ENCODE assay signal across 26 mouse cellular contexts in genomic region chr7:73348585-73349124, GRCm38 (mm10). TPM values are rescaled to one million over a fixed set of nuclear protein-coding genes. Genes with fewer than 3 reads are reported as not detected.
DNase-seq lines count a peak whose midpoint lies in the region; ATAC-seq and TF ChIP-seq lines count a peak whose summit lies in the region.
"Had no signal": no experiment of that assay in that cellular context is flagged by ENCODE, and none has a peak within 500 bp of the region (broad histone marks: within the 10 kb centered on the region; RNA-seq: fewer than 3 reads in every experiment).

No protein-coding gene starts in this region.

- intact Hi-C loops in heart, adult 2 months (cut with DNase I) = no loop called here

- 43% methylated on average over 10 of the region's 10 CpGs for WGBS in heart, adult 2 months
- WGBS in midbrain, embryonic 11.5 days = 64% methylated on average over 10 of the region's 10 CpGs
- 46% methylated on average over 10 of the region's 10 CpGs for WGBS in midbrain, embryonic 14.5 days
- 17% methylated on average over 10 of the region's 10 CpGs for WGBS in neural tube, embryonic 13.5 days

- H3K27ac ChIP-seq in heart, adult 2 months = no peak overlapping the region
- no peak overlapping the region for H3K27ac ChIP-seq in midbrain, embryonic 11.5 days (ENCODE audit: low read depth, low read length)
- no peak overlapping the region for H3K27ac ChIP-seq in midbrain, embryonic 14.5 days (replicated peaks; ENCODE audit: low read depth, low read length)
- 0 out of 2 replicates have a peak overlapping the region, but pooled peaks have one; percentile 23 for H3K27ac ChIP-seq in neural tube, embryonic 13.5 days (replicated peaks)
- H3K27ac ChIP-seq: embryonic facial prominence, embryonic 10.5 days; intestine, embryonic 15.5 days; limb, embryonic 12.5 days; liver, embryonic 13.5 days; midbrain, embryonic 10.5 days had no signal

- TF ChIP-seq EP300 in heart, adult 2 months (IDR thresholded peaks at IDR 0.05; ENCODE audit: insufficient read depth, low read depth, low read length) = no peak

- no peaks in the 10 kb centered on the region for H3K27me3 ChIP-seq in heart, adult 2 months (ENCODE audit: control insufficient read depth, insufficient read depth, low read length)
- H3K27me3 ChIP-seq in midbrain, embryonic 11.5 days (ENCODE audit: control insufficient read depth, insufficient read depth, low read length) = no peaks in the 10 kb centered on the region
- no peaks in the 10 kb centered on the region for H3K27me3 ChIP-seq in midbrain, embryonic 14.5 days (ENCODE audit: control insufficient read depth, insufficient read depth, low read length)
- peaks cover 3% of the 10 kb centered on the region; the same call in 1 of the 2 replicates for H3K27me3 ChIP-seq in neural tube, embryonic 13.5 days
- H3K27me3 ChIP-seq: intestine, embryonic 15.5 days; liver, embryonic 13.5 days had no signal

- H3K36me3 ChIP-seq in heart, adult 2 months (ENCODE audit: control insufficient read depth, insufficient read depth, low read length) = no peaks in the 10 kb centered on the region
- H3K36me3 ChIP-seq in midbrain, embryonic 11.5 days (ENCODE audit: control insufficient read depth, insufficient read depth, low read length) = no peaks in the 10 kb centered on the region
- no peaks in the 10 kb centered on the region for H3K36me3 ChIP-seq in midbrain, embryonic 14.5 days (ENCODE audit: control insufficient read depth, insufficient read depth, low read length)
- H3K36me3 ChIP-seq in neural tube, embryonic 13.5 days = no peaks in the 10 kb centered on the region
- H3K36me3 ChIP-seq: embryonic facial prominence, embryonic 10.5 days; hindbrain, embryonic 10.5 days; intestine, embryonic 15.5 days; limb, embryonic 12.5 days; liver, embryonic 13.5 days; midbrain, embryonic 10.5 days had no signal

- H3K79me2 ChIP-seq in heart, adult 2 months (replicated peaks; ENCODE audit: control insufficient read depth, insufficient read depth, low read length) = no peaks in the 10 kb centered on the region

- no peak for TF ChIP-seq POLR2A in heart, adult 2 months (IDR thresholded peaks at IDR 0.05; ENCODE audit: insufficient read depth, low read depth, low read length)

- no peak overlapping the region for H3K4me3 ChIP-seq in heart, adult 2 months
- H3K4me3 ChIP-seq in midbrain, embryonic 11.5 days (ENCODE audit: low read depth, low read length) = no peak overlapping the region
- H3K4me3 ChIP-seq in midbrain, embryonic 14.5 days (replicated peaks; ENCODE audit: low read depth, low read length) = no peak overlapping the region
- H3K4me3 ChIP-seq in neural tube, embryonic 13.5 days = no peak overlapping the region
- H3K4me3 ChIP-seq: embryonic facial prominence, embryonic 10.5 days; hindbrain, embryonic 10.5 days; intestine, embryonic 15.5 days; limb, embryonic 12.5 days; liver, embryonic 13.5 days; midbrain, embryonic 10.5 days had no signal

- H3K4me2 ChIP-seq in midbrain, embryonic 11.5 days = no peak overlapping the region
- H3K4me2 ChIP-seq in midbrain, embryonic 14.5 days (ENCODE audit: low read length) = no peak overlapping the region
- H3K4me2 ChIP-seq in neural tube, embryonic 13.5 days = no peak overlapping the region
- H3K4me2 ChIP-seq: heart, embryonic 11.5 days; intestine, embryonic 15.5 days; limb, embryonic 12.5 days; liver, embryonic 13.5 days; lung, embryonic 14.5 days had no signal

- H3K9me3 ChIP-seq in midbrain, embryonic 11.5 days (ENCODE audit: control insufficient read depth, low read length) = no peaks in the 10 kb centered on the region
- H3K9me3 ChIP-seq in midbrain, embryonic 14.5 days (ENCODE audit: control insufficient read depth, low read length) = no peaks in the 10 kb centered on the region
- no peaks in the 10 kb centered on the region for H3K9me3 ChIP-seq in neural tube, embryonic 13.5 days
- H3K9me3 ChIP-seq: embryonic facial prominence, embryonic 10.5 days; hindbrain, embryonic 10.5 days; intestine, embryonic 15.5 days; limb, embryonic 12.5 days; liver, embryonic 13.5 days; midbrain, embryonic 10.5 days had no signal

- H3K9ac ChIP-seq in heart, adult 2 months (ENCODE audit: low read depth, low read length) = no peak overlapping the region
- no peak overlapping the region for H3K9ac ChIP-seq in midbrain, embryonic 11.5 days (ENCODE audit: low read length)
- no peak overlapping the region for H3K9ac ChIP-seq in midbrain, embryonic 14.5 days (replicated peaks; ENCODE audit: low read length)
- no peak overlapping the region for H3K9ac ChIP-seq in neural tube, embryonic 13.5 days
- H3K9ac ChIP-seq: intestine, embryonic 15.5 days; limb, embryonic 12.5 days; liver, embryonic 13.5 days; lung, embryonic 14.5 days had no signal

- DNase-seq in heart, adult 11 months = peak; percentile 95
- DNase-seq in heart, adult 2 months = no peak
- no peak for DNase-seq in midbrain, embryonic 11.5 days (ENCODE audit: low spot score, missing footprints)
- DNase-seq in midbrain, embryonic 14.5 days = no peak
- peak; percentile 30 for DNase-seq in hindlimb bud, embryonic 11.5 days (ENCODE audit: extremely low spot score, low read depth, low spot score)
- DNase-seq in cerebellum, postnatal 36 days = no peak
- no peak for DNase-seq in adrenal gland, postnatal 25 days
- DNase-seq: adrenal gland, postnatal 36 days; B cell, adult 2 months; cerebellum, adult 18-20 months; cerebellum, postnatal 25 days; kidney, postnatal 36 days; layer of hippocampus, adult 9-11 months; liver, embryonic 13.5 days; lung, embryonic 14.5 days; lung, postnatal 4 days; retina, postnatal 1 day; thymus, postnatal 14 days had no signal

- ATAC-seq in midbrain, embryonic 11.5 days (ENCODE audit: low FRiP score) = peak; percentile 66; the same call in 1 of the 2 replicates
- ATAC-seq in midbrain, embryonic 14.5 days (ENCODE audit: low FRiP score, low TSS enrichment) = no peak
- 0 out of 2 replicates have a peak, but pooled peaks have one; percentile 28 for ATAC-seq in neural tube, embryonic 13.5 days (ENCODE audit: low read depth)
- ATAC-seq: forebrain, embryonic 14.5 days; intestine, embryonic 15.5 days had no signal

- H3K4me1 ChIP-seq in heart, adult 2 months (ENCODE audit: control insufficient read depth, insufficient read depth, low read length) = peaks cover 7% of the 10 kb centered on the region
- peaks cover 9% of the 10 kb centered on the region for H3K4me1 ChIP-seq in midbrain, embryonic 11.5 days (ENCODE audit: control insufficient read depth, insufficient read depth, low read length)
- H3K4me1 ChIP-seq in midbrain, embryonic 14.5 days (ENCODE audit: control insufficient read depth, insufficient read depth, low read length) = peaks cover 4% of the 10 kb centered on the region; the same call in 1 of the 2 replicates
- H3K4me1 ChIP-seq in neural tube, embryonic 13.5 days (replicated peaks) = peaks cover 30% of the 10 kb centered on the region
- H3K4me1 ChIP-seq: intestine, embryonic 15.5 days; liver, embryonic 13.5 days had no signal

- TF ChIP-seq CTCF in heart, adult 2 months (IDR thresholded peaks at IDR 0.05) = no peak

RNA-seq across cellular contexts. Expression of gene Rgma, which starts 26.7 kb away (rescaled TPM):
- total RNA-seq in heart, adult 2 months (2021) = 10 to 100 TPM; 54.6 to 83.7 TPM
- polyA plus RNA-seq in heart, adult 2 months (2012; rRNA removed) = 27.4 and 28.7 TPM in 2 replicates
- polyA plus RNA-seq in midbrain, embryonic 11.5 days (2014; fragmentation: Nextera tagmentation; extraction: Ambion mirVana) = 43.9 and 47.5 TPM in 2 replicates
- 46.4 and 59.4 TPM in 2 replicates for polyA plus RNA-seq in midbrain, embryonic 14.5 days (2014; fragmentation: Nextera tagmentation; extraction: Ambion mirVana)
- 41.4 and 49.6 TPM in 2 replicates for polyA plus RNA-seq in neural tube, embryonic 13.5 days (2015; fragmentation: Nextera tagmentation; extraction: Ambion mirVana)
- total RNA-seq in adrenal gland, postnatal 25 days (2021) = 7.7 and 9.9 TPM in 2 replicates

Comparison
In these comparisons a context has a peak if more than half of its experiments do, and no peak if none do; other contexts are left out.
1. DNase-seq: peak in heart, adult 11 months (single experiment) and hindlimb bud, embryonic 11.5 days (single experiment); none in heart, adult 2 months (0 of 2), midbrain, embryonic 11.5 days (single experiment), midbrain, embryonic 14.5 days (single experiment), cerebellum, postnatal 36 days (0 of 2) and adrenal gland, postnatal 25 days (single experiment).